Mouse (Mus musculus) G1E-ER4 (cell line): ENCODE measurements around the gene Rbm48. TPM values are rescaled to one million over a fixed set of nuclear protein-coding genes. Genes with fewer than 3 reads are reported as not detected.

Experiments used
- GATA1 ChIP-seq: IDR thresholded peaks from one replicate; pipeline ENCODE4 v1.8.0; 2012; ENCODE audit warnings: low read length, inconsistent platforms
- polyA plus RNA-seq: library from polyadenylated mRNA; stranded (reverse); fragments of >175 nt; gene quantifications from 2 replicates; pipeline ENCODE4 v1.2.3, GENCODE M21; 2012

Gene Rbm48
- polyA plus RNA-seq, result 3.9 and 5.2 TPM in 2 replicates

GRCm38 (mm10) chr5:3596399-3596766 lies at the start of gene Rbm48:
Gene Rbm48 (minus strand): TSS chr5:3596585.
- no peak for TF ChIP-seq GATA1

DNA sequence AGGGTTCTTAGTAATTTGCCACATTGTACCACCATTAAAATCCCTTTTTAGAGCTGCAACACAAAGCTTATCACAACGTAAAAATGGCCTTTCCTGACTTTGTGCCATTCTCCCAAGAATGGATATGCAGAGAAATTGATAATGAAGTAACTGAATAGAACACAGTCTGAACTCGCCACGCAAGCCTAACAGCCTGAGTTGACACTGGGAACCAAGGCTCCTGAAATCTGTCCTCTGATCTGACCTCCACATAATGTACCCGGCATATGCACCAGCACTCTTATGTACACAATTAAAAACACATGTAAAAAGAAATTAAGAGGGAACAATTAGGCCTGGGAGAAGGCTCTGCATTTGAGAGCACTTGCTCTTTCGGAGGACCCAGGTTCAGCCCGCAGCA lies 48.9 kb upstream of the Rbm48 start:
- TF ChIP-seq GATA1, result no peak

DNA sequence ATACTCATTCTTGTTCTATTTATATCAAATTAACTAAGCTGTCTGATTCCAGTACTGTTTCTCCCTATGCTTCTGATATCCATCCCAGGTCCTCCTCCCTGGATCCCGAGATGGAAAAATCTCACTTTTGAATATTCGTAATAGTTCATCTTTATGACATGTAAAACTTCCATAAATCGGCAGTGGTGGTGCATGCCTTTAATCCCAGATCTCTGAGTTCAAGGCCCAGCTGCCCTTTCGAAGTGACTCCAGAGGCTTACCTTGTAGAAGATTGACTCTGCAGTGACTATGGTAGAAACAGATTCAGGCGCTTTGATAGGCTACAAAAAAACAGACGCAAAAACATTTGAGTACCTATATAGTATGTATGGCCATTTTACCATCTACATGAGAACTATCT lies 48.2 kb upstream of the Rbm48 start:
- TF ChIP-seq GATA1, result no peak

DNA sequence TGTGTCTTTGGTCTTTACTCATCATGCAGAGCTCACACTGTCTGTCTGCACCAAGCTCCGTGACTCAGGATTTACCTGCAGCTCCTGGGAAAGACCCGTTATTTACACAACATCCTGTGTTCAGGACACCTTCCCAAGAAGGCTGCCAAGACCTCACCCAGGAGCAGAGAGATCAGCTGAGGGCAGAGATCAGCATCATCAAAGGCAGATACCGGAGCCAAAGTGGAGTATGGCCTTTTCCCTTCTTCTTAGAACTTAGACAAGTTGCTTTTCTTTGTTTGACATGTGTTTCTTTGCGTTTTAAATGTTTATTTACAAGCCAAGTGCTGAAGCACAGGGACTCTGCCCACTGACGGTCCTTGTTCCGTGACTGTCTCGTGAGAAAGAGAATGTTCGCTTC lies 38.9 kb upstream of the Rbm48 start:
- no peak for TF ChIP-seq GATA1

- TF ChIP-seq GATA1, result no peak
Measured at GRCm38 (mm10) chr5:3633951-3634350, 37.6 kb upstream of the Rbm48 start.

- TF ChIP-seq GATA1, result no peak
Measured at GRCm38 (mm10) chr5:3633315-3633714, 36.9 kb upstream of the Rbm48 start.

DNA sequence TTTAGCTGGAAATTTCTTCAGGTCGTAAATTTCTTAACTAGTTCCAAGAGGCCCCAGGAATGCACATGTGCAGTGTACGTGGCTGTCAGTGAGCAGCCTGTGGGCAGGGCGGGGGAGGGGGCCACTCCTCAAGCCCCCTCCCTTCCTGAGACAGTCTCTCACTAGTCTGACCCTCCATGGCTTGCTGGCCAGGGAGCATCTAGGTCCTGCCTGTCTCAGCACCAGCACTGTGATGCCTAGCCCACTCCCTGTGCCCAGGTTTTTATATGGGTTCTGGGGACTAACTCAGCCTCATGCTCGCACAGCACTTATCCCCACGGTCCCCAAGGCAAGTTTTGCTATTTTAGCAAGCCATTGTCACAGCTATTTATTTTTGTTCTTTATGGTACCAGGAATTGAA lies 35.9 kb upstream of the Rbm48 start:
- no peak for TF ChIP-seq GATA1

- TF ChIP-seq GATA1, result no peak
Measured at GRCm38 (mm10) chr5:3631512-3632271, 35.3 kb upstream of the Rbm48 start.

GRCm38 (mm10) chr5:3630055-3630454 lies 33.7 kb upstream of the Rbm48 start:
- TF ChIP-seq GATA1, result no peak

GRCm38 (mm10) chr5:3620486-3620885 lies 24.1 kb upstream of the Rbm48 start:
- TF ChIP-seq GATA1, result no peak

- TF ChIP-seq GATA1, result no peak
Measured at GRCm38 (mm10) chr5:3609241-3609640, 12.9 kb upstream of the Rbm48 start.

DNA sequence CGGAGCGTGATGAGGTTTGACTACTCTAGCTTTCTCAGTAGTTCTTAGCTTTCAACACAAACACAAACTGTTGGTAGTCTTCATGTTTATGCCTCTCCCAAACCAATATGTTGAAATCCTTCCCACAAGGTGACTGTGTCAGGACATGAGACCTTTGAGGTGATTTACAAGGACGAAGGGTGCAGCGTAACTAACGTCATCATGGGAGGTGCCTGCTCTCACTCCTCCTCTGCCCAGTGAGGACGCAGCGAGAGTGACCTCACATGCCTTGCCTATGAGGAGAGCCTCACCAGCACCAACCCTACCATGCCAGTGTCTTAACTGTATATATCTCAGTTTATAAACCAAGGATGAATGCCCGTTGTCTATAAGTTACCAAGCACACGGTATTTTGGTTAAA lies 10.7 kb upstream of the Rbm48 start:
- TF ChIP-seq GATA1, result no peak

DNA sequence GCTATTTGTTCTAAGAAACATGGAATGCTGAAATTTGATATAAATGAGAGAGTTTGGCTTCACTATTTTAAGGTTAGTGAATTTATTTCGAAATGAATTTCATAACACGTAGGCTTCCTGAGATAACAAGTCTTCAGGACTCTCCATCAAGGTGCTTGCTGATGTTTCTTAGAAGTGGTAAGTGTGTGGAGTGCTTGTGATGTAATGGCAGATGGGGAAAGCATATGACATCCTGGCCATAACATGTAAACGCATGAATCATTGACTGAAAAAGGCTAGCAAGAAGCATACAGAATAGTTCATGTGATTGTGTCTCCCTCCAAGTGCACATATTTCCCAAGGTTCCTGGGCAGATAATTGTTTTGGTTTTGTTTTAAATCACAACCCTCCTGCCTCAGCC lies 4.4 kb upstream of the Rbm48 start:
- TF ChIP-seq GATA1, result no peak

DNA sequence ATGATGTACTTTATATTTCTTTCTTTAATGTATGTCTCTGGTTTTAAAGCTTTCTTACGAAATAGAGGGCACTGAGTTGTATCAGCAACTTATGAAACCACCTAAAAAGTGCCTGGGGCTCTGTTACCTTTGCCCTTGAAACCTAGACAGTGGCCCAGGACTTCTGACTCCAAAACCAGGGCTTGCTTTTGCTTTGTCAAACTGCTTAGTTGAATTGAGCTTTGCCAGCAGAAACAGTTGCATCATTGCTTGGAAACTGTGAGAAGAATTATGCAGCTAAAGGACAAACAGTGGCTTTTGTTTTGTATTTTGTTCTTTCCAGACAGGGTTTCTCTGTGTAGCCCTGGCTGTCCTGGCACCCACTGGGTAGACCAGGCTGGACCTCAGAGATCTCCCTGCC lies 3.9 kb upstream of the Rbm48 start:
- no peak for TF ChIP-seq GATA1

DNA sequence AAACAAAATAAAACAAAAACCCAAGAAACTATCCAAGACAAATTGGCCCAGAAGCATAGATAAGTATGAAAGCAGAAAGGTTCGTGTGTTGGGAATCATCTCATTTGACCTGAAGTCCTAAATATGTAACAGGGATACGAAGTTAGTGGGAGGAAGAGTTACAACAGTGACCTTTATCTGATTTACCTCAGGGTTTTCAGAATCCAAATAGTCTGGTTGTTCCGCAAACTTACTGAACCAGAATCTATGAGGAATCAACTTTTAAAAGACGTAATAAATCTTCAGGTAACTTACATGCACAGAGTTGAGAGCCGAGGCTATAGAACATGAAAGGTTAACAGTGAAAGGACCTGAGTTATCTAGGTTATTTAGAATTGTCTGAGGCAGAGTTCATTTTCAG lies 2.4 kb upstream of the Rbm48 start:
- TF ChIP-seq GATA1, result no peak

GRCm38 (mm10) chr5:3597171-3597570 lies 786 bp upstream of the Rbm48 start:
- TF ChIP-seq GATA1, result no peak

- TF ChIP-seq GATA1, result no peak
Measured at GRCm38 (mm10) chr5:3595693-3596398, 539 bp downstream of the Rbm48 start, which contains the start of gene Pex1. Gene Pex1 (plus strand): TSS chr5:3596066.
